Mouse (Mus musculus): Measurements from ENCODE around the gene Ino80b. TPM values are rescaled to one million over a fixed set of nuclear protein-coding genes. Genes with fewer than 3 reads are reported as not detected.
A peak's percentile ranks its signal among the peaks of the same experiment; 100 is the strongest.

The Ino80b gene
- polyA plus RNA-seq, 1 experiment from 2014 or later = 14.1 TPM

- H3K27ac ChIP-seq = peak within 1 kb of the TSS; percentile 40; the same call in 1 of the 2 replicates
- peaks cover 15% of the 10 kb centered on the region for H3K27me3 ChIP-seq
- H3K4me1 ChIP-seq (replicated peaks) = peaks cover 38% of the 10 kb centered on the region
- peak; percentile 90 for ATAC-seq (ENCODE audit: low FRiP score)
- under 1% methylated on average over 32 of the region's 32 CpGs for WGBS
- H3K36me3 ChIP-seq = peaks cover 19% of the 10 kb centered on the region
- no peaks in the 10 kb centered on the region for H3K9me3 ChIP-seq
- H3K4me3 ChIP-seq = peak within 1 kb of the TSS; percentile 61
- peak within 1 kb of the TSS; percentile 76 for H3K9ac ChIP-seq
- H3K4me2 ChIP-seq = peak within 1 kb of the TSS; percentile 80
Observed at GRCm38 (mm10) chr6:83156259-83156684, 31.0 kb upstream of the Ino80b start, which contains the start of the genes Wdr54 and 1700003E16Rik. TSS of gene Wdr54 (minus strand) at chr6:83156397. TSS of gene 1700003E16Rik (plus strand) at chr6:83156404.

- peak overlapping the region; percentile 76 for H3K9ac ChIP-seq
- H3K4me1 ChIP-seq (replicated peaks) = peaks cover 37% of the 10 kb centered on the region
- no peaks in the 10 kb centered on the region for H3K9me3 ChIP-seq
- H3K27ac ChIP-seq = peak overlapping the region; percentile 40; the same call in 1 of the 2 replicates
- 5% methylated on average over 23 of the region's 23 CpGs for WGBS
- peak overlapping the region; percentile 61 for H3K4me3 ChIP-seq
- peak; percentile 58 for ATAC-seq (ENCODE audit: low FRiP score)
- peaks cover 23% of the 10 kb centered on the region for H3K36me3 ChIP-seq
- peak overlapping the region; percentile 80 for H3K4me2 ChIP-seq
- peaks cover 9% of the 10 kb centered on the region for H3K27me3 ChIP-seq
Observed at GRCm38 (mm10) chr6:83155552-83156238, 30.5 kb upstream of the Ino80b start.

- 74% methylated on average over 5 of the region's 5 CpGs for WGBS
- no peak overlapping the region for H3K4me3 ChIP-seq
- H3K36me3 ChIP-seq = peaks cover 38% of the 10 kb centered on the region
- no peaks in the 10 kb centered on the region for H3K9me3 ChIP-seq
- ATAC-seq (ENCODE audit: low FRiP score) = no peak
- H3K9ac ChIP-seq = no peak overlapping the region; the same call in 1 of the 2 replicates
- no peaks in the 10 kb centered on the region for H3K27me3 ChIP-seq
- H3K4me1 ChIP-seq (replicated peaks) = peaks cover 37% of the 10 kb centered on the region
- H3K27ac ChIP-seq = no peak overlapping the region
- no peak overlapping the region for H3K4me2 ChIP-seq
Observed at GRCm38 (mm10) chr6:83153485-83153884, 28.3 kb upstream of the Ino80b start.

- Histone ChIP-seq H3K4me3 (no peak overlapping the region), H3K27me3 (no peaks in the 10 kb centered on the region), H3K27ac (no peak overlapping the region), H3K9me3 (no peaks in the 10 kb centered on the region), H3K9ac (no peak overlapping the region), H3K4me2 (no peak overlapping the region), H3K4me1 (replicated peaks) (peaks cover 37% of the 10 kb centered on the region), H3K36me3 (peaks cover 41% of the 10 kb centered on the region)
- WGBS = 87% methylated on average over 12 of the region's 12 CpGs
- no peak for ATAC-seq (ENCODE audit: low FRiP score)
Observed at GRCm38 (mm10) chr6:83153038-83153437, 27.8 kb upstream of the Ino80b start.

GRCm38 (mm10) chr6:83151721-83152120 is 26.5 kb upstream of the Ino80b start:
- Histone ChIP-seq H3K36me3 (peaks cover 49% of the 10 kb centered on the region), H3K4me2 (no peak overlapping the region), H3K4me1 (replicated peaks) (peaks cover 36% of the 10 kb centered on the region), H3K27ac (peak overlapping the region; percentile 12; the same call in 1 of the 2 replicates), H3K4me3 (no peak overlapping the region), H3K27me3 (no peaks in the 10 kb centered on the region), H3K9ac (peak overlapping the region; percentile 58; the same call in 1 of the 2 replicates), H3K9me3 (no peaks in the 10 kb centered on the region)
- 24% methylated on average over 8 of the region's 8 CpGs for whole genome bisulfite sequencing
- no peak for ATAC-seq (ENCODE audit: low FRiP score)

- no peak for ATAC-seq (ENCODE audit: low FRiP score)
- H3K9ac ChIP-seq = peak overlapping the region; percentile 24
- 0 out of 2 replicates have a peak overlapping the region, but pooled peaks have one; percentile 8 for H3K27ac ChIP-seq
- no peak overlapping the region for H3K4me2 ChIP-seq
- no peaks in the 10 kb centered on the region for H3K27me3 ChIP-seq
- H3K36me3 ChIP-seq = peaks cover 39% of the 10 kb centered on the region
- peaks cover 20% of the 10 kb centered on the region for H3K4me1 ChIP-seq (replicated peaks)
- 57% methylated on average over 7 of the region's 7 CpGs for WGBS
- no peaks in the 10 kb centered on the region for H3K9me3 ChIP-seq
- H3K4me3 ChIP-seq = no peak overlapping the region
Observed at GRCm38 (mm10) chr6:83147280-83147679, 22.0 kb upstream of the Ino80b start.

- 77% methylated on average over 9 of the region's 9 CpGs for WGBS
- H3K36me3 ChIP-seq = peaks cover 26% of the 10 kb centered on the region
- no peaks in the 10 kb centered on the region for H3K27me3 ChIP-seq
- no peak overlapping the region for H3K9ac ChIP-seq
- no peak overlapping the region for H3K4me2 ChIP-seq
- no peak overlapping the region for H3K27ac ChIP-seq
- peaks cover 17% of the 10 kb centered on the region for H3K4me1 ChIP-seq (replicated peaks)
- H3K4me3 ChIP-seq = no peak overlapping the region
- ATAC-seq (ENCODE audit: low FRiP score) = no peak
- H3K9me3 ChIP-seq = no peaks in the 10 kb centered on the region
Observed at GRCm38 (mm10) chr6:83145805-83146204, 20.6 kb upstream of the Ino80b start.

- H3K9me3 ChIP-seq = no peaks in the 10 kb centered on the region
- peaks cover 26% of the 10 kb centered on the region for H3K36me3 ChIP-seq
- H3K27ac ChIP-seq = no peak overlapping the region
- no peak overlapping the region for H3K4me2 ChIP-seq
- no peak for ATAC-seq (ENCODE audit: low FRiP score)
- peaks cover 17% of the 10 kb centered on the region for H3K4me1 ChIP-seq (replicated peaks)
- no peak overlapping the region for H3K9ac ChIP-seq
- H3K27me3 ChIP-seq = no peaks in the 10 kb centered on the region
- no peak overlapping the region for H3K4me3 ChIP-seq
- 75% methylated on average over 2 of the region's 2 CpGs for WGBS
Observed at GRCm38 (mm10) chr6:83145209-83145608, 20.0 kb upstream of the Ino80b start.

- peaks cover 6% of the 10 kb centered on the region for H3K36me3 ChIP-seq
- H3K4me3 ChIP-seq = no peak overlapping the region
- peaks cover 33% of the 10 kb centered on the region for H3K4me1 ChIP-seq (replicated peaks)
- ATAC-seq (ENCODE audit: low FRiP score) = no peak
- H3K9ac ChIP-seq = peak overlapping the region; percentile 75; the same call in 1 of the 2 replicates
- WGBS = 44% methylated on average over 11 of the region's 11 CpGs
- no peaks in the 10 kb centered on the region for H3K9me3 ChIP-seq
- H3K4me2 ChIP-seq = no peak overlapping the region; the same call in 1 of the 2 replicates
- peak overlapping the region; percentile 23; the same call in 1 of the 2 replicates for H3K27ac ChIP-seq
- no peaks in the 10 kb centered on the region for H3K27me3 ChIP-seq
Observed at GRCm38 (mm10) chr6:83142886-83143285, 17.7 kb upstream of the Ino80b start.

GRCm38 (mm10) chr6:83142211-83142731 is 17.0 kb upstream of the Ino80b start:
- H3K27ac ChIP-seq = no peak overlapping the region; the same call in 1 of the 2 replicates
- peaks cover 39% of the 10 kb centered on the region for H3K4me1 ChIP-seq (replicated peaks)
- 2% methylated on average over 41 of the region's 41 CpGs for WGBS
- H3K4me2 ChIP-seq = peak overlapping the region; percentile 71
- peak overlapping the region; percentile 75 for H3K9ac ChIP-seq
- no peaks in the 10 kb centered on the region for H3K27me3 ChIP-seq
- no peak; the same call in 1 of the 2 replicates for ATAC-seq (ENCODE audit: low FRiP score)
- H3K4me3 ChIP-seq = peak overlapping the region; percentile 41
- H3K36me3 ChIP-seq = peaks cover 1% of the 10 kb centered on the region; the same call in 1 of the 2 replicates
- no peaks in the 10 kb centered on the region for H3K9me3 ChIP-seq

GRCm38 (mm10) chr6:83141636-83142035 is 16.4 kb upstream of the Ino80b start:
- Histone ChIP-seq H3K4me3 (peak overlapping the region; percentile 41; the same call in 1 of the 2 replicates), H3K27ac (no peak overlapping the region), H3K4me2 (peak overlapping the region; percentile 71), H3K9ac (peak overlapping the region; percentile 75), H3K9me3 (no peaks in the 10 kb centered on the region), H3K4me1 (replicated peaks) (peaks cover 45% of the 10 kb centered on the region), H3K27me3 (peaks cover 2% of the 10 kb centered on the region; the same call in 1 of the 2 replicates), H3K36me3 (no peaks in the 10 kb centered on the region)
- 27% methylated on average over 4 of the region's 4 CpGs for WGBS
- no peak for ATAC-seq (ENCODE audit: low FRiP score)

GRCm38 (mm10) chr6:83140044-83140443 is 14.8 kb upstream of the Ino80b start:
- H3K27ac ChIP-seq = no peak overlapping the region
- no peak overlapping the region for H3K4me3 ChIP-seq
- no peak overlapping the region for H3K4me2 ChIP-seq
- no peak for ATAC-seq (ENCODE audit: low FRiP score)
- no peaks in the 10 kb centered on the region for H3K36me3 ChIP-seq
- H3K4me1 ChIP-seq (replicated peaks) = peaks cover 57% of the 10 kb centered on the region
- peaks cover 18% of the 10 kb centered on the region for H3K27me3 ChIP-seq
- 92% methylated on average over 8 of the region's 8 CpGs for WGBS
- 0 out of 2 replicates have a peak overlapping the region, but pooled peaks have one; percentile 24 for H3K9ac ChIP-seq
- H3K9me3 ChIP-seq = no peaks in the 10 kb centered on the region

All from hindbrain, embryonic 13.5 days (tissue).